Mouse (Mus musculus) ES-Bruce4 (cell line): ENCODE results near the gene Endou.

ENCODE experiments used
- CTCF ChIP-seq: IDR thresholded peaks from one replicate; pipeline ENCODE4 v1.8.1; 2011; ENCODE audit warnings: low read depth, low read length
- EP300 ChIP-seq: IDR thresholded peaks from 2 replicates; pipeline ENCODE4 v1.6.1; 2011; ENCODE audit warnings: low read depth, low read length; ENCODE audit not compliant: insufficient read depth
- POLR2A ChIP-seq: IDR thresholded peaks from one replicate; pipeline ENCODE4 v1.8.1; 2011; ENCODE audit warnings: low read length; ENCODE audit not compliant: insufficient read depth

DNA sequence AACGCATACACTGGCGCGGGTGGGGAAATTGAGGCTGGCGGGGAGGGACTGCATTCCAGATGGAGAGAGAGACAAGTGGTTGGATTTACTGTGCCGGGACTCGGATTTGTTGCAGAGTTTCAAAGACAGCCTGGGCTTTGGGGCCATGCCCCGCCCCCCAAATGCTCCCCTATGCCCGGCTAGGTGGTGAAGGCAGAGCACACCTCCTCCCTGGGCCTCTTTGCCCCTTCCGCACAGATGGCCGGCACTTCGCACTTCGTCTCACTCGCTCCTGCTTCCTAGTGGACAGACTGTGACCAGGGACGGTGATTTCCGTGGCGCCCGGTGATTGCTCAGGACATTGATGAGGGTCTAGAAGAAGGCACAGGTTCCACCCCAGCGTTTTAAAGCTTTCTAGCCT is 37.1 kb upstream of the Endou start:
- TF ChIP-seq POLR2A (no peak), CTCF (no peak), EP300 (no peak)
